Mouse (Mus musculus) intestine, embryonic 14.5 days (tissue): ENCODE measurements at regions not wholly inside any gene's neighbourhood (a gene's known extent, or its start where the extent isn't known, plus 50 kb on each side); places are given as distances from the start of the nearest gene placed in this dataset.
"Not testable (repeated sequence)": the region's sequence is repeated elsewhere in the genome, so short reads cannot be mapped to it uniquely, and the experiment has no call there.

Source experiments
- ATAC-seq: fragments of 200-750 bp; cut with Nextera tagmentation; replicated peaks from 2 replicates; pipeline ENCODE4 v1.8.0; 2017; ENCODE audit warnings: low read depth, moderate number of reproducible peaks, moderate TSS enrichment, moderate library complexity; ENCODE audit not compliant: low FRiP score, low TSS enrichment
- DNase-seq: peaks from one replicate; pipeline ENCODE4 v3.0.0-alpha.2; 2018; ENCODE audit warnings: low spot score
- H3K27ac ChIP-seq: fragments of 300-500 bp; sonication (generic); 2 replicates; pipeline ENCODE4 v1.5.1; 2014; ENCODE audit warnings: low read depth, mild to moderate bottlenecking, control low read depth
- H3K27me3 ChIP-seq: fragments of 300-500 bp; sonication (generic); replicated peaks from 2 replicates; pipeline ENCODE4 v1.6.1; 2014; ENCODE audit warnings: low read length, control low read depth; ENCODE audit not compliant: control insufficient read depth, insufficient read depth
- H3K36me3 ChIP-seq: fragments of 300-500 bp; sonication (generic); 2 replicates; pipeline ENCODE4 v1.6.1; 2014; ENCODE audit warnings: low read length, control low read depth; ENCODE audit not compliant: control insufficient read depth, insufficient read depth
- H3K4me1 ChIP-seq: fragments of 300-500 bp; sonication (generic); replicated peaks from 2 replicates; pipeline ENCODE4 v1.6.1; 2014; ENCODE audit warnings: low read length, control low read depth, mixed read lengths; ENCODE audit not compliant: control insufficient read depth, insufficient read depth
- H3K4me2 ChIP-seq: fragments of 300-500 bp; sonication (generic); 2 replicates; pipeline ENCODE4 v1.6.1; 2014; ENCODE audit warnings: low read length
- H3K4me3 ChIP-seq: fragments of 300-500 bp; sonication (generic); 2 replicates; pipeline ENCODE4 v1.5.1; 2014; ENCODE audit warnings: low read depth, low read length, control low read depth, mixed read lengths
- H3K9ac ChIP-seq: fragments of 300-500 bp; sonication (generic); 2 replicates; pipeline ENCODE4 v1.6.1; 2014; ENCODE audit warnings: mild to moderate bottlenecking, low read length
- H3K9me3 ChIP-seq: fragments of 300-500 bp; sonication (generic); 2 replicates; pipeline ENCODE4 v1.6.1; 2016; ENCODE audit warnings: low read length, control low read depth; ENCODE audit not compliant: control insufficient read depth
- WGBS: fragments of 180-500 bp; shearing (Covaris S2); extraction: QIAGEN DNeasy Blood & Tissue Kit; methylation state at CpG from one replicate; pipeline ENCODE4 v1.1.7; 2014; 5-methylcytosine and 5-hydroxymethylcytosine counted together

DNA sequence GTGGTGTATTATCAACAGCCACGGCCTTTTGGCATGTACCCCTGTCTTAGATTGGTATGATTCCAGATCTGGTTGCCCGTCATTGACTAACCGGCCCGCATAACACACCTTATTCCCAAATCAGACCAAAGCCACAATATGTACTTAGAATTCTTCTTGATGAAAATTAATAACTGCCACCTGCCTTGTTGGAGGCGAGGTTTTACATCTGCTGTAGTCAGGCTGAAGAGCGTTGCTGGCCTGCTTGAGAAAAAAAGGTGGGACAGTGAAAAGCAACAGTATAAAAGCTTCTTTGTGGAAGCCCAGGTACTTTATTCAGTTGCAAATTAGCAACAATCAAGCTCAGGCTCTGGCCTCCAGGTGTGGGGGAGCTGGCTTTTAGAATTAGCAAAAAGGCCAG, 223.6 kb upstream of the Car8 start:
- ATAC-seq, H3K27ac ChIP-seq, H3K4me3 ChIP-seq, DNase-seq, H3K9me3 ChIP-seq, H3K36me3 ChIP-seq, H3K4me1 ChIP-seq, H3K4me2 ChIP-seq, H3K27me3 ChIP-seq, H3K9ac ChIP-seq: not testable (repeated sequence)
- WGBS, result 93% methylated on average over 6 of the region's 6 CpGs

DNA sequence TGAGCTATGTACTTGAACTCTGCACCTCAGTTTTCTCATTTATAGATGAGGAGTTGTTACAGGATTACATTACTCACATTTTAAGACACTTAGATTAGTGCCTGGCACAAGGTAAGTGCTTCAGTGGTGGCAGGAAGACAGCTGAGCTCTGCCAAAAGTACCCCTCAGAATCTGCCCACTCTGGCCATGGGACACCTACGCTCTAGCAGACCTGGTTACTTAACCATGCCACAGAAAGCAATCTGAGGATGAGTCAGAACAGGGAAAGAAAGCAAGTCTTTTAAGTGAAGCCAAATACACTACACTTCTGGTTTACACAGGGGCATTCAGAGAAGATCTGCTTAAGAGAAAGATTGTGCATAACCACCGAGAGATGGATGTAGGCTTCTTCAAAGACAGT, 215.5 kb upstream of the Car8 start:
- H3K36me3 ChIP-seq, result no peaks in the 10 kb centered on the region
- H3K4me1 ChIP-seq, result no peaks in the 10 kb centered on the region
- no peaks in the 10 kb centered on the region for H3K27me3 ChIP-seq
- no peak overlapping the region for H3K4me2 ChIP-seq
- H3K9me3 ChIP-seq, result no peaks in the 10 kb centered on the region
- ATAC-seq (no peak), DNase-seq (no peak)
- WGBS, result 78% methylated on average over 2 of the region's 2 CpGs
- no peak overlapping the region for H3K27ac ChIP-seq
- no peak overlapping the region for H3K9ac ChIP-seq
- no peak overlapping the region for H3K4me3 ChIP-seq

DNA sequence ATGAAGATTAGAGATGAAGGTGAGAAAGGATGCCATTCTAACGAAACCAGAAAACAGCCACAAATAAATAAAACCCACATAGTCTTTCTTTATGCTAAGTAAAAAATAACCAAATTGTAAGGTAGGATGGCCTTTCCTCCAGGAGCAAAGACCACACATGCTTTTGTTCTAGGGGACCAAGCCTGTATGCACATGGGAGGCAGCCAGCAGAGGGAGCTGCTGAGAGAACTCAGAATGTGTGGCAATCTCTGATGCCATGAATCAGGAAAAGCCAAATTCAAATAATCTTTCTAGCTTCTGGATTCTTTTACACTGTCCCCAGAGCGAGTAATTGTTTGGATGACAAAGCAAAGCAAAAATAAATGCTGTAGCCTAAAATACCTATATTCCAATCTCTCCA, 193.6 kb upstream of the Car8 start:
- Histone ChIP-seq H3K4me1 (no peaks in the 10 kb centered on the region), H3K9me3 (no peaks in the 10 kb centered on the region), H3K36me3 (no peaks in the 10 kb centered on the region), H3K4me3 (no peak overlapping the region), H3K9ac (no peak overlapping the region), H3K27ac (no peak overlapping the region), H3K4me2 (no peak overlapping the region), H3K27me3 (no peaks in the 10 kb centered on the region)
- 65% methylated on average over 2 of the region's 2 CpGs for WGBS
- ATAC-seq, result no peak
- peak; percentile 67 for DNase-seq

DNA sequence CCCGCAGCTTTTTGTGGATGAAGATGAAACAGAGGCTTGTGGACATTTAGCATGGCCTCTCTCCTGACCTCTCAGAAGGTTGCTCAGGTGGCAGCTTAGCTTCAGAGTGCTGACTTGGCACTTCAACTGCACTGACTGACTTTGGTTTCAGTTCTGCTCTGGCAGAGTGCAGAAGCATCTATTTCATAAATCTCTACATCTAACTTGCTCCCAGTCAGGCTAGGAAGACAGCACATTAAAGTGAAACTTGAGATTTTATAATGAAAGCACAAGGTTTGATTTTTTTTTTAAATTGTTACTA, 192.1 kb upstream of the Car8 start:
- DNase-seq, result no peak
- no peak overlapping the region for H3K9ac ChIP-seq

DNA sequence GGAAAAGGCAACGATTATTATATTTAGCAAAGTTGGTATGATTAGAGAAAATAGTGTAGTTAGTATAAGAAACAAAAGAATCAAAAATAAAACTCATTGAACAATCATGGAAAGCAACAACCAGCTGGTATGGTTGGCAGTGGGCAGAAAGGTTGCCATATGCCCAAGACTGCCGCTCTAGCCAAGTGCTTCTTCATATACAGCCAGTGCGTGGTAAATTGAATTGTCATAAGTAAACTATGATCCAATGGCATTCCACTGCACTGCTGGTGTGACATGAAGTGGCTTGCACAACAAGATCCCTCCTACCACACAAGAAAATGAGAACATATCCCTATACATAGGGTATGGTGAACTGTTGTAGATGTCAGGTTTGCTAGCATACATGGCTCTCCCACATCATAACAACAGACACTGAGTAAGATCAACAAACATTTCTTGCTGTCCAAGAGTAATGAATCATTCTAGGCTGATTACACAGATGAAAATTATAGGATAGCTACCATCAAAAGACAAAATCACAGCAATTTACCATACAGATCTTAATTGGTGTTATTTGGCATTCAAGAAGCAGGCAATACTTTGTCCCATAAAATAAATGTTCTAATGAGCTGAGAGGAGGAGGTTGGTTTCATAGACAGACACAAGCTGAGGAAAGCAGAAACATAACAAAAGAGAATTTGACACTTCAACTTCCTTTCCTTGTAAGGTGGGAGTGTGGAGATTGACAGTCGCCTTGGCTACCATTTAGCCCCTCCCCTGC, 191.6 kb upstream of the Car8 start:
- Histone ChIP-seq H3K9me3 (no peaks in the 10 kb centered on the region), H3K27me3 (no peaks in the 10 kb centered on the region), H3K4me2 (no peak overlapping the region), H3K36me3 (no peaks in the 10 kb centered on the region), H3K9ac (no peak overlapping the region), H3K4me1 (no peaks in the 10 kb centered on the region), H3K4me3 (no peak overlapping the region), H3K27ac (no peak overlapping the region)
- WGBS, result 76% methylated on average over 4 of the region's 4 CpGs
- ATAC-seq (no peak), DNase-seq (no peak)

More for the DNA sequence above, 192.1 kb upstream of the Car8 start:
- H3K27ac ChIP-seq, result no peak overlapping the region
- no peaks in the 10 kb centered on the region for H3K36me3 ChIP-seq
- no peaks in the 10 kb centered on the region for H3K9me3 ChIP-seq
- WGBS, result 23% methylated on average over 1 of the region's 1 CpGs
- no peak for ATAC-seq
- H3K4me2 ChIP-seq, result no peak overlapping the region
- H3K27me3 ChIP-seq, result no peaks in the 10 kb centered on the region
- no peak overlapping the region for H3K4me3 ChIP-seq
- no peaks in the 10 kb centered on the region for H3K4me1 ChIP-seq

DNA sequence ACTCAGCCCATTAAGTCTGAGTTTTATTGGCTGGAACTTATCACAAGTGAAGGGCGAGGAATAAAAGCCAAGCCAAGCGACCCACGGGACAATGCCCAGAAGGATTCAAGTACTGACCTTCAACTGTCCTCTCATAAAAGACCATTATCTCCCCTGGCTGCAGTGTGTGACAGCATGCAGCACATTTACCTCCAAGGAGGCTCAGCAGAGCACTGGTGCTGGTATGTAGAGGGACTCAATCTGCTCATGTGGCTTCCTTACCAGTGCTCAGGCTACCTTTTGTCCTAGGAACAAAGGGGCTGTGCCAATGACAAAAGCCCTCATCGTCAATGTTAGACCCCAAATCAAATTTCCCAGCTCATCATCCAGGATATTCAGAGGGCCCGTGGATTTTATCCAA, 190.9 kb upstream of the Car8 start:
- DNase-seq (no peak), ATAC-seq (no peak)
- Histone ChIP-seq H3K4me3 (no peak overlapping the region), H3K27me3 (no peaks in the 10 kb centered on the region), H3K27ac (no peak overlapping the region), H3K9me3 (no peaks in the 10 kb centered on the region), H3K36me3 (no peaks in the 10 kb centered on the region), H3K4me1 (no peaks in the 10 kb centered on the region), H3K9ac (no peak overlapping the region), H3K4me2 (no peak overlapping the region)
- 67% methylated on average over 5 of the region's 5 CpGs for WGBS

DNA sequence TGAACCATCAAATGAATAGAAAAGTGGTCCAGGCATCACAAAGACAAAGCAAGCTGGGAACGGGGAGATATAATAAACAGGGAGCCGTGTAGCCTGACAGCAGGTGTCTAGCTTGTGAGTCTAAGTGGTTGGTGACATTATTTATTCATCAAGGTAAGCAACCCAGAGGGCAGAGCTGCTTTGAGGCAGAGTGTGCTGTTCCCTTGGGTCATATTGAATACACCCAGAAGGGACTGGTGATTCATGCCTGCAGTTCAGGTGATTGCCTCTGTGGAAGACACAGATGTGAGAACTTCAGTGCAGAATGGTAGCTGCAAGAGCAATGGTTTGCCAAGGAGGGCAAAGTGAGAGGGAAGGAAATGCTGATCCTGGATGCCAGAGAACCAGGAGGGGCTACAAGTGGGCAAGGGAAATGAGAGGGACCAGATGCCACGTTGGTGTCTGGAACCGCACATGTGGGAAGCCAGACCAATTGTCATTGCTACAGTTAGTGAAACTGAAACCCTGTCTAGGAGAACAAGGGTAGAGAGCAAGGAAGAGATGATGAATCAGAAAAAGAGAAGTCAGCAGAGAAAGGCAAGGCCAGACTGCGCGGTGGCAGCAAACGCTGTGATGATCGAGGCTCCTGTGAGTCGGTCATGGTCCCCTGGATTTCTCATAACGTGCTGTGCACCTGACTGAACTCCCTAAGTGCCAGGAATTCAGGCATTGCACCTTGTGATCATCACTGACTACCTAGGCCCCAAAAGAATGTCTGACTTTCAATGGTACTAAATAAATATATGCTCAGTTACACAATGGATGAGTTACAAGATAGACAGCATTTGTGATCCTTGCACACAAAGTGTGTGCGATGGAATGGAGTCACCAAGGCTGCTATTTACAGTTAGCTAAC, 190.0 kb upstream of the Car8 start:
- Histone ChIP-seq H3K9ac (no peak overlapping the region), H3K4me2 (no peak overlapping the region), H3K9me3 (no peaks in the 10 kb centered on the region), H3K4me1 (no peaks in the 10 kb centered on the region), H3K27ac (no peak overlapping the region), H3K4me3 (no peak overlapping the region), H3K36me3 (no peaks in the 10 kb centered on the region), H3K27me3 (no peaks in the 10 kb centered on the region)
- ATAC-seq (no peak), DNase-seq (no peak)
- 83% methylated on average over 11 of the region's 11 CpGs for WGBS

DNA sequence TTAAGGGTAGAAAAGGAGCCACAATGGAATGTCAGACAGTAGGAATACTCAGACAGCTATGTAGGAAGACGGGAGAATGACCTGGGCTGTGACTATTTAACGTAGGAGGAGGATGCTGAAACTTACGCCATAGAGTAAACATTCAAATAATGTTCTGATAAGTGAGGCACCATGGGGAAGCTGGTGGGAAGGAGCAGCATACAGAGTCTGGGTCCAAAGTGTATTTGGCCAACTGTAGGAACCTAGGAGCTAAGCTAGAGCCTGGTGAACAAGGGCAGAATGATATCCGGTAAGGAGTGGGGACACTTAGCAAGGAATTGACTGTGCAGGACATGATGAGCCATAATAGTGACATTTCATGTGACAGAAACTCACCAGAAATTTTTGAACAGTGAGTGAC, 189.0 kb upstream of the Car8 start:
- Histone ChIP-seq H3K4me1 (no peaks in the 10 kb centered on the region), H3K9ac (no peak overlapping the region), H3K9me3 (no peaks in the 10 kb centered on the region), H3K4me2 (no peak overlapping the region), H3K36me3 (no peaks in the 10 kb centered on the region), H3K4me3 (no peak overlapping the region), H3K27me3 (no peaks in the 10 kb centered on the region), H3K27ac (no peak overlapping the region)
- DNase-seq (no peak), ATAC-seq (no peak)
- 44% methylated on average over 4 of the region's 4 CpGs for WGBS
